Mouse (Mus musculus) layer of hippocampus, adult 2 months (tissue): ENCODE measurements around the gene Gm9844. TPM values are rescaled to one million over a fixed set of nuclear protein-coding genes. Genes with fewer than 3 reads are reported as not detected.
A peak's percentile ranks its signal among the peaks of the same experiment; 100 is the strongest.
"Not testable (repeated sequence)": the region's sequence is repeated elsewhere in the genome, so short reads cannot be mapped to it uniquely, and the experiment has no call there.

Experiments
- DNase-seq, 2 experiments: peaks; one replicate each; pipeline ENCODE4 v3.0.0; 2022; ENCODE audit warnings: low spot score in 2 of 2
- H3K27ac ChIP-seq: fragments of 200-600 bp; 2 replicates; pipeline ENCODE4 v1.8.1; 2022
- H3K4me3 ChIP-seq: fragments of 200-600 bp; 2 replicates; pipeline ENCODE4 v1.8.1; 2022; ENCODE audit warnings: mild to moderate bottlenecking
- CTCF ChIP-seq: fragments of 200-600 bp; conservative IDR thresholded peaks from 2 replicates; pipeline ENCODE4 v1.8.1; 2022; ENCODE audit warnings: antibody characterized with exemption, mild to moderate bottlenecking, moderate library complexity
- total RNA-seq, 2 experiments: library from RNA; stranded (reverse); gene quantifications; 2 replicates each; pipeline ENCODE4 v1.2.3; 2021

Gm9844 gene
- total RNA-seq, 2 experiments from 2014 or later: 1.6 TPM; not detected in 1

- Histone ChIP-seq H3K4me3 (peak within 1 kb of the TSS; percentile 97), H3K27ac (peak within 1 kb of the TSS; percentile 97)
- TF ChIP-seq CTCF: peak; percentile 81
- peak; percentile 98 to 99 for DNase-seq
Measured at GRCm38 (mm10) chr7:24883896-24884692, 22.1 kb downstream of the Gm9844 start, which contains the start of gene Rps19. Gene Rps19 (plus strand): TSS chr7:24884371.

GRCm38 (mm10) chr7:24884693-24885291 lies 22.8 kb downstream of the Gm9844 start:
- TF ChIP-seq CTCF: no peak
- no peak for DNase-seq
- Histone ChIP-seq H3K4me3 (peak overlapping the region; percentile 97), H3K27ac (peak overlapping the region; percentile 97)

GRCm38 (mm10) chr7:24885468-24886307 lies 23.7 kb downstream of the Gm9844 start:
- peak overlapping the region; percentile 97 for H3K4me3 ChIP-seq
- peak overlapping the region; percentile 97; the same call in 1 of the 2 replicates for H3K27ac ChIP-seq
- no peak for DNase-seq
- TF ChIP-seq CTCF: no peak

GRCm38 (mm10) chr7:24886308-24886633 lies 24.3 kb downstream of the Gm9844 start:
- Histone ChIP-seq H3K27ac (peak overlapping the region; percentile 97; the same call in 1 of the 2 replicates), H3K4me3 (peak overlapping the region; percentile 97)
- no peak for TF ChIP-seq CTCF
- DNase-seq: no peak

- Histone ChIP-seq H3K4me3 (no peak overlapping the region), H3K27ac (peak overlapping the region; percentile 32; the same call in 1 of the 2 replicates)
- no peak for DNase-seq
- no peak for TF ChIP-seq CTCF
Measured at GRCm38 (mm10) chr7:24887096-24887495, 25.1 kb downstream of the Gm9844 start.

GRCm38 (mm10) chr7:24889431-24890220 lies 27.6 kb downstream of the Gm9844 start:
- TF ChIP-seq CTCF: no peak
- H3K4me3 ChIP-seq: no peak overlapping the region
- no peak for DNase-seq
- H3K27ac ChIP-seq: no peak overlapping the region

GRCm38 (mm10) chr7:24890281-24891216 lies 28.5 kb downstream of the Gm9844 start:
- Histone ChIP-seq H3K27ac (no peak overlapping the region), H3K4me3 (no peak overlapping the region)
- TF ChIP-seq CTCF: peak; percentile 100
- peak; percentile 70 to 76 for DNase-seq

- no peak for DNase-seq
- Histone ChIP-seq H3K4me3 (no peak overlapping the region), H3K27ac (no peak overlapping the region)
- TF ChIP-seq CTCF: no peak
Measured at GRCm38 (mm10) chr7:24891241-24892124, 29.5 kb downstream of the Gm9844 start.

GRCm38 (mm10) chr7:24892125-24892583 lies 30.1 kb downstream of the Gm9844 start:
- H3K4me3 ChIP-seq: no peak overlapping the region
- TF ChIP-seq CTCF: no peak
- no peak for DNase-seq
- no peak overlapping the region for H3K27ac ChIP-seq

GRCm38 (mm10) chr7:24895749-24896148 lies 33.7 kb downstream of the Gm9844 start:
- not testable (repeated sequence) for DNase-seq, H3K4me3 ChIP-seq, H3K27ac ChIP-seq

- Histone ChIP-seq H3K4me3 (no peak overlapping the region), H3K27ac (no peak overlapping the region)
- no peak for DNase-seq
- TF ChIP-seq CTCF: no peak
Measured at GRCm38 (mm10) chr7:24896269-24896668, 34.3 kb downstream of the Gm9844 start.
